Mouse (Mus musculus): ENCODE measurements around the gene G430095P16Rik. TPM values are rescaled to one million over a fixed set of nuclear protein-coding genes. Genes with fewer than 3 reads are reported as not detected.

G430095P16Rik gene
- total and polyA plus RNA-seq, 2 experiments from 2014 or later, result 0.56 TPM; not detected in 1

DNA sequence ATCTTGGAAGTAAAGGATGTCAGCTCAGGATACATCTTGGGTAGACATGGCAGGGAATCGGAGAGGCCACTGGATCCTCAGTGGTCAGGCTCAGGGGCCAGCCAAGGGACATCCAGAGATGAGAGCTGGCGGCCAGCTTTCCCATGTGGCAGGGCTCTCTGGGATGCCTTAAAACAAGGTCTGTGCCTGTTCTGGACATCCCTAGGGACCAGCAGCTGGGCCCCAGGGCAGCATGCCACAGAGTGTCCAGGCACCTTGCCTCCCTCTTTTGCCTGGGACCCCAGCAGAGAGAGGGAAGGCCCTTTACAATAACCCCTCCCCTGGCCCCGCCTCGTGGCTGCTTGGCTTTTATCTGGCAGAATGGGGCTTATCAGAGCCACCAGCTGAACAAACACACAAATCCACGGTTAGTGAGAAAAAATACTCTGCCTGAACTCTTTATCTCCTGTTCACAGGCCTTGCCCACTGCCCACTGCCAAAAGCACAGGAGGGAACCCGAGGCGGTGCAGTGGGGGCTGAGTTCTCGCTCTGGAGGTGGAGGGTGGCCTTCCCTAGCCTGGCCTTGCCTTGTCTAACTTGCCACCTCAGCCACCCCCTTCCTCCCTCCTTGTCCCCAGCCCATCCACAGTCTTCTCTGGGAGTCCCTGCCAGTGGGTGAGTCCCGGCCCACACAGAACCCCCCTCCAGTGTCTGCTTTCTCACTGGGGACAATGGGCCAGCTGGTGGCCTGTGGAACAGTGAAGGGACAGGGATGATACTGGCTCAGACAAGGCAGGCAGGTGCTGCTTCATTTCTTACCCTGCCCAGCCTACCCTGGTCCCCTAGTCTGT is 7.9 kb downstream of the G430095P16Rik start:
- TF ChIP-seq CTCF (IDR thresholded peaks at IDR 0.05; ENCODE audit: low read depth), result no peak
- peaks cover 29% of the 10 kb centered on the region for H3K4me1 ChIP-seq (ENCODE audit: insufficient read depth)
- DNase-seq (peak; percentile 30), ATAC-seq (peak; percentile 5)
- peak overlapping the region; percentile 39 for H3K9ac ChIP-seq
- WGBS, result 22% methylated on average over 9 of the region's 9 CpGs
- H3K4me3 ChIP-seq (ENCODE audit: low read depth, low read length), result no peak overlapping the region
- no peaks in the 10 kb centered on the region for H3K9me3 ChIP-seq (ENCODE audit: low read length)
- H3K27ac ChIP-seq (ENCODE audit: low read depth, low read length), result peak overlapping the region; percentile 88
- no peaks in the 10 kb centered on the region for H3K27me3 ChIP-seq (ENCODE audit: insufficient read depth, low read length)
- H3K36me3 ChIP-seq (ENCODE audit: insufficient read depth), result peaks cover 20% of the 10 kb centered on the region
- peak overlapping the region; percentile 23 for H3K4me2 ChIP-seq (ENCODE audit: low read depth)

DNA sequence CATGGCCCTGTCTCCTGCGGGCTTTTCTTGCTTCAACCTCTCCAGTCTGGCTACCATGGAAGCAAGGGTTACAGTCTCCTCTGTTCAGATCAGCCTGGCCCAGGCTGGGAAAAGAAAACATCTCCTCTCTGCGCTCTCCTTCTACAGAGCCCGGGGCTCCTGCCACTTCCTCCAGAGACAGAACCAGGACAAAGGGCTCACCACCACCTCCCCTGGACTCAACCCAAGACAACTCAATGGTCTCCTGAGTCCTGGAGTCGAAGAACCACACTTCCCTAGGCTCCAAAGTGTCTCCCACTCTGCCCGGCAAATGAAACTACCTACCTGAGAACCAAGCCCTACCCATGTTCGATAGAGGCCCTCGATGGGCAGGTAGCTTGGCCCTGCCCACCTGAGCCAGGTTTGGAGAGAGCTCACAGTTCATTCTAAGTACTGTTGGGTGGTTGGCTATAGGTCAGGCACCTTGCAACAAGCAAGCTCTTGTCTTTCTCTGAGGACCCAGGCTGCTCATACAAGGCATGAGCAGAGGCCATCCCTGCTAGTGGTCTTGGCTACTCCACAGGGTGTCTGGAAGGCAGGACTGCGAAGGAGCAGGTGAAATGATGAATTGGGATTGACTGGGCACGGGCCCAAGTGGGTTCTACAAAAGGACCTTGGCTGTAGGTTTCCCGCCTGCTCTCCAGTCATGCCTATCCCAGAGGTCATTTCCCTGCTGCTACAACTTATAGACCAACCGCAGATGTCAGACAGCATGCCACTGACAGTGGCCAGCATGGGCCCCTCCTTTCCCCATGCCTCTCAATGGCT is 8.8 kb downstream of the G430095P16Rik start:
- DNase-seq, result peak; percentile 32

DNA sequence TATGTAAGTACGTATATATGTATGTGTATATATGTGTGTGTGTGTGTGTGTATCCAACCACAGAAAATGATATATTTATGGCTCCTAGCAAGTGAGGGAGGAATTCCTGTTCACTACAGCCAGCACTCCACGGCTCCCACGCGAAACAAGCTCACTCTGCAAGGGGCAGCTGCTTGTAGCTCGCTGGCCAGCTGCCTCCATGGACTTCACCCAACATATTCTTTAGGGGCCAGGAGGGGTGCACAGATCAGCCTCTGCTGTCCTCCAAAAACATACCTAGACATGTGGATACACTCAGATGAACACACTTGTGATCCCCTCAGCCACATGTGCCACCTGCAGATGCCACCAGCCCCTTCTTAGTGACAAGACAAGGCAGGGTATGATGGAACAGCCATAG is 9.7 kb downstream of the G430095P16Rik start:
- peak; percentile 42 for DNase-seq
- ATAC-seq, result no peak

More for the DNA sequence above, 8.8 kb downstream of the G430095P16Rik start:
- ATAC-seq, result no peak
- Histone ChIP-seq H3K27me3 (ENCODE audit: insufficient read depth, low read length) (no peaks in the 10 kb centered on the region), H3K9ac (0 out of 2 replicates have a peak overlapping the region, but pooled peaks have one; percentile 35), H3K9me3 (ENCODE audit: low read length) (no peaks in the 10 kb centered on the region), H3K4me1 (ENCODE audit: insufficient read depth) (peaks cover 29% of the 10 kb centered on the region), H3K4me2 (ENCODE audit: low read depth) (no peak overlapping the region), H3K4me3 (ENCODE audit: low read depth, low read length) (no peak overlapping the region), H3K27ac (ENCODE audit: low read depth, low read length) (peak overlapping the region; percentile 88), H3K36me3 (ENCODE audit: insufficient read depth) (peaks cover 12% of the 10 kb centered on the region)
- 48% methylated on average over 11 of the region's 11 CpGs for WGBS
- TF ChIP-seq CTCF (IDR thresholded peaks at IDR 0.05; ENCODE audit: low read depth), result no peak

DNA sequence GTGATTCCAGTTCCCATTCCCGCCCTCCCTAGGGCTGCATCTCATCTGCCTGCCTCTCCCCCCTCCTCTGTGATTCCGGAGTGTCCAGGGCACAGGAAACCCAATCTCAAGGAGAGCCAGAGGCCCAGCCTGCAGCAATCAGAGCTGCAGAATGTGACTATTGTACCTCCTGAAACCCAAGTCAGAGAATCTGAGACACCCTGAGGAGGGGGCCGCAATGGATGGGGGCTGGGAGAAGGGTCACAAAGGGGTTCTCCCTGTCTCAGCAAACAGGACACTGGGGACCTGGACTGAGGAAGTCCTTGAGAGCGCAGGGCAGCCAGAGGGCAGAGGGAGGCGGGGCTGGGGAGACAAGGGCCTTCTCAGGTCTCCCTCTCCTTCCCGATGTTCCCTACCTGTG is 10.2 kb downstream of the G430095P16Rik start:
- WGBS, result 53% methylated on average over 6 of the region's 6 CpGs
- ATAC-seq (no peak), DNase-seq (peak; percentile 10)
- Histone ChIP-seq H3K4me2 (ENCODE audit: low read depth) (no peak overlapping the region), H3K4me3 (ENCODE audit: low read depth, low read length) (no peak overlapping the region), H3K27me3 (ENCODE audit: insufficient read depth, low read length) (no peaks in the 10 kb centered on the region), H3K36me3 (ENCODE audit: insufficient read depth) (peaks cover 3% of the 10 kb centered on the region; the same call in 1 of the 2 replicates), H3K9me3 (ENCODE audit: low read length) (no peaks in the 10 kb centered on the region), H3K27ac (ENCODE audit: low read depth, low read length) (peak overlapping the region; percentile 47), H3K4me1 (ENCODE audit: insufficient read depth) (peaks cover 29% of the 10 kb centered on the region), H3K9ac (0 out of 2 replicates have a peak overlapping the region, but pooled peaks have one; percentile 11)
- TF ChIP-seq CTCF (IDR thresholded peaks at IDR 0.05; ENCODE audit: low read depth), result no peak

More for the DNA sequence above, 9.7 kb downstream of the G430095P16Rik start:
- Histone ChIP-seq H3K27me3 (ENCODE audit: insufficient read depth, low read length) (no peaks in the 10 kb centered on the region), H3K9me3 (ENCODE audit: low read length) (no peaks in the 10 kb centered on the region), H3K4me3 (ENCODE audit: low read depth, low read length) (no peak overlapping the region), H3K4me1 (ENCODE audit: insufficient read depth) (peaks cover 29% of the 10 kb centered on the region), H3K4me2 (ENCODE audit: low read depth) (no peak overlapping the region), H3K9ac (0 out of 2 replicates have a peak overlapping the region, but pooled peaks have one; percentile 0), H3K36me3 (ENCODE audit: insufficient read depth) (peaks cover 3% of the 10 kb centered on the region; the same call in 1 of the 2 replicates), H3K27ac (ENCODE audit: low read depth, low read length) (peak overlapping the region; percentile 47)
- no peak for TF ChIP-seq CTCF (IDR thresholded peaks at IDR 0.05; ENCODE audit: low read depth)
- 37% methylated on average over 5 of the region's 5 CpGs for WGBS

DNA sequence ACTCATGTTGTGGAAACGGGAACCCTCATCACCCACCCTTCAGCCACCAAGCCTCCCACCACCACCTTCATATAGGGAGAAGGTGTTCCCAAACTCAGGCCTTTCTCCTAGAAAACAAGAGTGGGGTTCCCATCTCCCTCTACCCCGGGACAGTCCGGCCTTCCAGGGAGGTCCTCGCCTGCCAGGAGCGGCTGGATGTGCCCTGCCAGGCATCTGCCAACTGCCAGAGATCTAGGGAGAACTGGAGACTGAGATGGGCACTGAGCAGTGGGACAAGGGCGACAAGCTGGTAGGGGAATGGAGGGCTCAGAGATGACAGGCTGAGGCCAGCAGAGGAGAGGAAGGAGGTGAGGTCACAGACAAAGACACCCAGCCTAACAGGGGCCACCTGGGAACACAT is 11.2 kb downstream of the G430095P16Rik start:
- Histone ChIP-seq H3K4me3 (ENCODE audit: low read depth, low read length) (no peak overlapping the region), H3K36me3 (ENCODE audit: insufficient read depth) (peaks cover 3% of the 10 kb centered on the region; the same call in 1 of the 2 replicates), H3K27ac (ENCODE audit: low read depth, low read length) (peak overlapping the region; percentile 48), H3K4me1 (ENCODE audit: insufficient read depth) (peaks cover 30% of the 10 kb centered on the region), H3K9ac (no peak overlapping the region), H3K9me3 (ENCODE audit: low read length) (no peaks in the 10 kb centered on the region), H3K4me2 (ENCODE audit: low read depth) (no peak overlapping the region), H3K27me3 (ENCODE audit: insufficient read depth, low read length) (no peaks in the 10 kb centered on the region)
- no peak for DNase-seq
- no peak for TF ChIP-seq CTCF (IDR thresholded peaks at IDR 0.05; ENCODE audit: low read depth)
- ATAC-seq, result no peak
- 74% methylated on average over 6 of the region's 6 CpGs for WGBS

DNA sequence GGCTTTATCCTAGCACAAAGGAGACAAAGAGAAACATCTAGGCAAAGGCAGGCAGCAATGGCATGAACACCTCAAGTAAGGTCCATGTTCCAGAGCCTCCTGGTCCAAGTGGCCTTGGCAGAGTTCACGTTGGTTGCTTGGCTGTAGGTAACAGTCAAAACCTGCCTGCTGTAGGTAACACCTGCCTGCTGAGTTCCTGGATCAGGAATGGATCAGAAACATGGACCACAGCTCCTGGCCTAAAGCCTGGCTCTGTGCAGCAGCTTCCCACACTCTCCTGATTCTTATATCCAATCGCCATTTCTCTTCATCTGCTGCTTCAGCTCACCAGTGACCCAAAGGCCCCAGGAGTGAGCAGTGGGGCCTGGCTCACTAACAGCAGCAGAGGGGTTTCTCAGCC is 11.9 kb downstream of the G430095P16Rik start:
- Histone ChIP-seq H3K4me2 (ENCODE audit: low read depth) (no peak overlapping the region), H3K4me1 (ENCODE audit: insufficient read depth) (peaks cover 28% of the 10 kb centered on the region), H3K4me3 (ENCODE audit: low read depth, low read length) (no peak overlapping the region), H3K9me3 (ENCODE audit: low read length) (no peaks in the 10 kb centered on the region), H3K36me3 (ENCODE audit: insufficient read depth) (peaks cover 3% of the 10 kb centered on the region; the same call in 1 of the 2 replicates), H3K27ac (ENCODE audit: low read depth, low read length) (peak overlapping the region; percentile 54; the same call in 1 of the 2 replicates), H3K27me3 (ENCODE audit: insufficient read depth, low read length) (no peaks in the 10 kb centered on the region), H3K9ac (no peak overlapping the region)
- ATAC-seq (no peak), DNase-seq (no peak)
- no peak for TF ChIP-seq CTCF (IDR thresholded peaks at IDR 0.05; ENCODE audit: low read depth)
- 59% methylated on average over 2 of the region's 2 CpGs for WGBS
